Comparison of ENCODE assay signal across 21 mouse cellular contexts in the genomic region with DNA sequence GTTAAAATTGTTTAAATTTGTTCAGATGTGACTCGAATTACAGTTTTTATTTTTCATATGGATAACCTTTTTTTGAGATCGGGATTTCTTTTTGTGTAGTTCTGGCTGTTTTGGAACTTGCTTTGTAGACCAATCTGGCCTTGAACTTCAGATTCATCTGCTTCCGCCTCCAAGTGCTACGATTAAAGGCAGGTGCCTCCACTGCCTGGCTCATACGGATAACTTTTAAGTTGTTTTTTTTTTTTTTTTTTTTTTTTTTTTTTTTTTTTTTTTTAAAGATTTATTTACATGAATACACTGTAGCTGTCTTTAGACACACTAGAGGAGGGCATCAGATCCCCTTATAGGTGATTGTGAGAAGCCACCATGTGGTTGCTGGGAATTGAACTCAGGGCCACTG. TPM values are rescaled to one million over a fixed set of nuclear protein-coding genes. Genes with fewer than 3 reads are reported as not detected.
DNase-seq lines count a peak whose midpoint lies in the region; TF ChIP-seq lines count a peak whose summit lies in the region.
"Had no signal": no experiment of that assay in that cellular context is flagged by ENCODE, and none has a peak within 500 bp of the region (broad histone marks: within the 10 kb centered on the region; RNA-seq: fewer than 3 reads in every experiment).

No protein-coding gene starts in this region.

- DNase-seq in gastrocnemius, adult 2 months = no peak
- no peak for DNase-seq in gastrocnemius, postnatal 25 days
- no peak for DNase-seq in ES-E14 (ENCODE audit: low read depth, low spot score)
- no peak for DNase-seq in MEL (ENCODE audit: low read depth, low spot score)
- DNase-seq in layer of hippocampus, postnatal 25 days (ENCODE audit: extremely low spot score in 1 of 2, low spot score in 1 of 2) = no peak
- no peak for DNase-seq in left cerebral cortex, adult 11 months (ENCODE audit: low spot score)
- DNase-seq: adrenal gland, adult 2 months; adrenal gland, adult 8-10 months; adrenal gland, postnatal 10 days; adrenal gland, postnatal 14 days; adrenal gland, postnatal 25 days; adrenal gland, postnatal 36 days; B cell, adult 2 months; cerebellum, adult 11 months; cerebellum, adult 11-12 months; cerebellum, adult 18-20 months; cerebellum, adult 2 months; cerebellum, adult 8-10 months had no signal

- H3K36me3 ChIP-seq in ES-E14 (ENCODE audit: control insufficient read depth, insufficient read depth, low read length, poor library complexity, severe bottlenecking) (peaks cover 29% of the 10 kb centered on the region), MEL (ENCODE audit: control insufficient read depth in 1 of 2, insufficient read depth in 2 of 2, low read length in 2 of 2) (peaks cover 82 to 84% of the 10 kb centered on the region in 2 experiments)

- TF ChIP-seq POLR2A in MEL (IDR thresholded peaks at IDR 0.05; ENCODE audit: control insufficient read depth in 1 of 2, insufficient read depth in 1 of 2, low read depth in 1 of 2, low read length in 2 of 2, poor library complexity in 1 of 2) = no peak

- no peak for TF ChIP-seq EP300 in MEL (IDR thresholded peaks at IDR 0.05; ENCODE audit: low read depth in 1 of 2, low read length in 2 of 2)

- peaks cover 51% of the 10 kb centered on the region for H3K79me2 ChIP-seq in MEL (ENCODE audit: control insufficient read depth, insufficient read depth, low read length, poor library complexity)

- no peaks in the 10 kb centered on the region for H3K27me3 ChIP-seq in MEL (ENCODE audit: control insufficient read depth in 1 of 2, insufficient read depth in 2 of 2, low read length in 2 of 2)
- H3K27me3 ChIP-seq: CH12.LX, Patski had no signal

- H3K9me3 ChIP-seq in ES-E14 (ENCODE audit: control insufficient read depth, insufficient read depth, low read depth, low read length) (no peaks in the 10 kb centered on the region), MEL (replicated peaks; ENCODE audit: insufficient read depth, low read length) (no peaks in the 10 kb centered on the region)
- H3K9me3 ChIP-seq: G1E had no signal

- H3K9ac ChIP-seq in ES-E14 (ENCODE audit: insufficient read depth, low read depth, low read length, poor library complexity, severe bottlenecking) = no peak overlapping the region
- no peak overlapping the region for H3K9ac ChIP-seq in MEL (ENCODE audit: control insufficient read depth, low read depth, low read length, poor library complexity, severe bottlenecking)

- intact Hi-C loops in gastrocnemius, adult 2 months (cut with DNase I) = no loop called here

- peak overlapping the region; percentile 89; the same call in 1 of the 2 replicates for H3K27ac ChIP-seq in gastrocnemius, adult 2 months
- H3K27ac ChIP-seq in ES-E14 (ENCODE audit: insufficient read depth, low read depth, low read length, poor library complexity, severe bottlenecking) (no peak overlapping the region), MEL (ENCODE audit: control insufficient read depth, low read depth, low read length) (no peak overlapping the region)

- no peak for TF ChIP-seq RAD21 in MEL (IDR thresholded peaks at IDR 0.05; ENCODE audit: low read depth, low read length)

- H3K4me3 ChIP-seq in gastrocnemius, adult 2 months = no peak overlapping the region
- H3K4me3 ChIP-seq in ES-E14 (ENCODE audit: insufficient read depth in 1 of 2, low read depth in 1 of 2, low read length in 2 of 2, poor library complexity in 1 of 2, severe bottlenecking in 1 of 2) (no peak overlapping the region), MEL (ENCODE audit: control insufficient read depth in 1 of 2, insufficient read depth in 1 of 2, low read depth in 2 of 2, low read length in 2 of 2) (no peak overlapping the region)

- no peak for TF ChIP-seq CTCF in gastrocnemius, adult 2 months (IDR thresholded peaks at IDR 0.05)
- TF ChIP-seq CTCF in MEL (IDR thresholded peaks at IDR 0.05 in 2 of 3, conservative IDR thresholded peaks at IDR 0.05 in 1 of 3; ENCODE audit: control insufficient read depth in 1 of 3, insufficient read depth in 1 of 3, low read depth in 2 of 3, low read length in 3 of 3, poor library complexity in 1 of 3, severe bottlenecking in 1 of 3) = no peak

- in situ Hi-C loops in ES-E14 (cut with MboI; ENCODE audit: low sequenced_read_pairs in 2 of 2, unreplicated experiment in 2 of 2) = no loop called here

- no peaks in the 10 kb centered on the region; a peak in 1 of 4 replicates for H3K4me1 ChIP-seq in ES-E14 (ENCODE audit: control insufficient read depth in 2 of 2, insufficient read depth in 2 of 2, low read length in 2 of 2, poor library complexity in 1 of 2)
- H3K4me1 ChIP-seq in MEL (ENCODE audit: control insufficient read depth in 1 of 2, insufficient read depth in 2 of 2, low read length in 2 of 2) = peaks cover 21 to 43% of the 10 kb centered on the region in 2 experiments

TF ChIP-seq in ES-E14, 5 proteins besides CTCF, POLR2A, EP300 and RAD21:
- TF ChIP-seq ZNF384 (IDR thresholded peaks at IDR 0.05; ENCODE audit: low read depth, low read length) = peak; percentile 84
- TF ChIP-seq MAFK (IDR thresholded peaks at IDR 0.05; ENCODE audit: insufficient read depth, low read depth, low read length) = no peak
TF ChIP-seq in ES-E14: peak in this region for 1.

TF ChIP-seq in MEL, 35 proteins besides CTCF, POLR2A, EP300 and RAD21:
- TF ChIP-seq ZNF384 (IDR thresholded peaks at IDR 0.05; ENCODE audit: low read depth, low read length) (peak; percentile 74), ZC3H11A (IDR thresholded peaks at IDR 0.05; ENCODE audit: low read depth, low read length) (no peak)

RNA-seq across cellular contexts. Expression of a gene that starts 40.0 kb away (rescaled TPM):
- total RNA-seq in gastrocnemius, adult 2 months (2021) = 100 to 1,000 TPM; 283 to 348 TPM
- total RNA-seq in gastrocnemius, postnatal 25 days (2021) = 100 to 1,000 TPM; 265 to 268 TPM
- 787 and 1,032 TPM in 2 replicates for total RNA-seq in ES-E14 (2012; rRNA removed)
- total RNA-seq in MEL (2012; rRNA removed) = 1,043 and 1,179 TPM in 2 replicates
- 1,000 to 10,000 TPM; 1,049 to 1,809 TPM for polyA plus RNA-seq in MEL (2012; ENCODE audit: insufficient read depth in 1 of 2, insufficient read length in 2 of 2, low read depth in 1 of 2, low replicate concordance in 2 of 2, missing spikeins in 1 of 2)
- total RNA-seq in layer of hippocampus, postnatal 25 days (2021) = 100 to 1,000 TPM; 224 to 238 TPM
